Mouse (Mus musculus): ENCODE data around the gene Ccdc30. TPM values are rescaled to one million over a fixed set of nuclear protein-coding genes. Genes with fewer than 3 reads are reported as not detected.
A peak's percentile ranks its signal among the peaks of the same experiment; 100 is the strongest.

The Ccdc30 gene
- total RNA-seq (2021): under 1 TPM in 1 of 2 experiments, not detected in 1; 0.59 TPM
- long read RNA-seq, experiment 1: 0 reads
- long read RNA-seq, experiment 2: 0 reads

- DNase-seq: peak; percentile 83 to 90
Observed at GRCm38 (mm10) chr4:119415072-119415753, at the start of gene Ccdc30. TSS of gene Ccdc30 (minus strand) at chr4:119415521.

- DNase-seq: no peak
Observed at GRCm38 (mm10) chr4:119463756-119464419, 48.6 kb upstream of the Ccdc30 start.

GRCm38 (mm10) chr4:119462858-119463755 lies 47.8 kb upstream of the Ccdc30 start:
- DNase-seq: peak; percentile 65 to 67

GRCm38 (mm10) chr4:119462457-119462856 lies 47.1 kb upstream of the Ccdc30 start:
- DNase-seq: no peak

GRCm38 (mm10) chr4:119460728-119461141 lies 45.4 kb upstream of the Ccdc30 start:
- peak; percentile 74 to 81 for DNase-seq

GRCm38 (mm10) chr4:119460296-119460695 lies 45.0 kb upstream of the Ccdc30 start:
- peak in 1 of 2 experiments; percentile 24 for DNase-seq

GRCm38 (mm10) chr4:119453533-119453932 lies 38.2 kb upstream of the Ccdc30 start:
- no peak for DNase-seq

- no peak for DNase-seq
Observed at GRCm38 (mm10) chr4:119453128-119453527, 37.8 kb upstream of the Ccdc30 start.

GRCm38 (mm10) chr4:119450436-119450835 lies 35.1 kb upstream of the Ccdc30 start:
- DNase-seq: no peak

- DNase-seq: no peak
Observed at GRCm38 (mm10) chr4:119447786-119448185, 32.5 kb upstream of the Ccdc30 start.

- no peak for DNase-seq
Observed at GRCm38 (mm10) chr4:119447261-119447660, 31.9 kb upstream of the Ccdc30 start.

GRCm38 (mm10) chr4:119442539-119442938 lies 27.2 kb upstream of the Ccdc30 start:
- no peak for DNase-seq

GRCm38 (mm10) chr4:119441836-119442235 lies 26.5 kb upstream of the Ccdc30 start:
- no peak for DNase-seq

- DNase-seq: no peak
Observed at GRCm38 (mm10) chr4:119437936-119438335, 22.6 kb upstream of the Ccdc30 start.

GRCm38 (mm10) chr4:119430678-119431077 lies 15.4 kb upstream of the Ccdc30 start:
- peak; percentile 41 to 72 for DNase-seq

GRCm38 (mm10) chr4:119427680-119428079 lies 12.4 kb upstream of the Ccdc30 start:
- no peak for DNase-seq

GRCm38 (mm10) chr4:119425601-119426000 lies 10.3 kb upstream of the Ccdc30 start:
- DNase-seq: no peak

- DNase-seq: no peak
Observed at GRCm38 (mm10) chr4:119425077-119425476, 9.8 kb upstream of the Ccdc30 start.

- DNase-seq: peak; percentile 91 to 92
Observed at GRCm38 (mm10) chr4:119422294-119422964, 7.1 kb upstream of the Ccdc30 start, which contains the start of the genes Ppcs and Zmynd12. TSS of gene Ppcs (minus strand) at chr4:119422420. TSS of gene Zmynd12 (plus strand) at chr4:119422814.

GRCm38 (mm10) chr4:119421921-119422293 lies 6.6 kb upstream of the Ccdc30 start:
- DNase-seq: no peak

- DNase-seq: no peak
Observed at GRCm38 (mm10) chr4:119421191-119421590, 5.9 kb upstream of the Ccdc30 start.

- DNase-seq: no peak
Observed at GRCm38 (mm10) chr4:119417894-119418293, 2.6 kb upstream of the Ccdc30 start.

Data from heart, adult 18-20 months (tissue).